Comparison of ENCODE assay signal across 9 mouse cellular contexts in the genomic region with DNA sequence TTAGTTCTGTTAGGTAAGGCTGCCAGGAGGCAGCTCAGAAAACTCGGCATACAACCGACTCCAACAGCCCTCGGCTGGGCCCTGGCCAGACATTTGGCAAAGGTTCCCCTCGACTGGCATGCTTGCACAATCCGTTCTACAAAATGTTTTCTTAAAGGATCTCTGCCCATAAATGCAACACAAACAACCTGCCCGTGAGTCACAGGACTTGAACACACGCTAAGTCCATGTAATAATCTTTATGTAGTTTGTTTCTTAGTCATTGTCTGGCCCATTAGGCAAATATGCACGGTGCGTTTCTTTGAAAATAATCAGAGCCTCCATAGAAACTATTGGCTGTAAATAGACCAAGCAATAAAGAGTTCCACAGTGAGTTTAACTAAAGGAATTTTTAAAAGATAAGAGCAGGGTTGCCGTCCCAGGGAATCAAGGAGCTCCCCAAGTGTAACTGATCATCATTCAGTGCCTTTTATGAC. TPM values are rescaled to one million over a fixed set of nuclear protein-coding genes. Genes with fewer than 3 reads are reported as not detected.
A peak's percentile ranks its signal among the peaks of the same experiment; 100 is the strongest.
DNase-seq lines count a peak whose midpoint lies in the region; ATAC-seq and TF ChIP-seq lines count a peak whose summit lies in the region.
"Had no signal": no experiment of that assay in that cellular context is flagged by ENCODE, and none has a peak within 500 bp of the region (broad histone marks: within the 10 kb centered on the region; RNA-seq: fewer than 3 reads in every experiment).

No protein-coding gene starts in this region.

- H3K9me3 ChIP-seq in forebrain, embryonic 15.5 days, result no peaks in the 10 kb centered on the region
- H3K9me3 ChIP-seq in forebrain, embryonic 12.5 days, result no peaks in the 10 kb centered on the region
- no peaks in the 10 kb centered on the region for H3K9me3 ChIP-seq in intestine, embryonic 16.5 days (ENCODE audit: control insufficient read depth, low read length)

- no peaks in the 10 kb centered on the region for H3K27me3 ChIP-seq in forebrain, embryonic 15.5 days
- no peaks in the 10 kb centered on the region for H3K27me3 ChIP-seq in forebrain, embryonic 12.5 days
- H3K27me3 ChIP-seq in intestine, embryonic 16.5 days (replicated peaks; ENCODE audit: control insufficient read depth, insufficient read depth, low read length), result no peaks in the 10 kb centered on the region
- H3K27me3 ChIP-seq in thymus, adult 2 months (ENCODE audit: control insufficient read depth, insufficient read depth, low read length), result no peaks in the 10 kb centered on the region
- H3K27me3 ChIP-seq: CH12.LX had no signal

- no peak overlapping the region for H3K4me2 ChIP-seq in forebrain, embryonic 15.5 days (replicated peaks)
- no peak overlapping the region for H3K4me2 ChIP-seq in forebrain, embryonic 12.5 days
- peak overlapping the region; percentile 4; the same call in 1 of the 2 replicates for H3K4me2 ChIP-seq in intestine, embryonic 16.5 days (ENCODE audit: low read depth, low read length)

- H3K4me3 ChIP-seq in forebrain, embryonic 15.5 days, result no peak overlapping the region
- no peak overlapping the region for H3K4me3 ChIP-seq in forebrain, embryonic 12.5 days (replicated peaks)
- no peak overlapping the region for H3K4me3 ChIP-seq in intestine, embryonic 16.5 days (ENCODE audit: low read length)
- no peak overlapping the region for H3K4me3 ChIP-seq in thymus, adult 2 months (ENCODE audit: control insufficient read depth, insufficient read depth, low read length)

- H3K9ac ChIP-seq in forebrain, embryonic 15.5 days (replicated peaks), result no peak overlapping the region
- H3K9ac ChIP-seq in forebrain, embryonic 12.5 days, result no peak overlapping the region
- H3K9ac ChIP-seq in intestine, embryonic 16.5 days (ENCODE audit: low read depth, low read length), result no peak overlapping the region

- TF ChIP-seq CTCF in thymus, adult 2 months (IDR thresholded peaks at IDR 0.05; ENCODE audit: borderline replicate concordance, control insufficient read depth, extremely low read depth, insufficient read depth, low read length, poor library complexity), result no peak

- ATAC-seq in forebrain, embryonic 15.5 days (replicated peaks), result 0 out of 2 replicates have a peak, but pooled peaks have one; percentile 53
- no peak for ATAC-seq in forebrain, embryonic 12.5 days (ENCODE audit: low FRiP score)
- ATAC-seq in intestine, embryonic 16.5 days, result peak; percentile 87

- no peak for TF ChIP-seq POLR2A in thymus, adult 2 months (IDR thresholded peaks at IDR 0.05; ENCODE audit: control insufficient read depth, extremely low read depth, insufficient read depth, low read length, poor library complexity)

- WGBS in forebrain, embryonic 15.5 days, result 43% methylated on average over 10 of the region's 10 CpGs
- WGBS in forebrain, embryonic 12.5 days, result 79% methylated on average over 10 of the region's 10 CpGs
- WGBS in intestine, embryonic 16.5 days, result 47% methylated on average over 10 of the region's 10 CpGs
- 90% methylated on average over 10 of the region's 10 CpGs for WGBS in thymus, adult 2 months

- H3K27ac ChIP-seq in forebrain, embryonic 15.5 days (replicated peaks), result no peak overlapping the region
- H3K27ac ChIP-seq in forebrain, embryonic 12.5 days, result no peak overlapping the region
- H3K27ac ChIP-seq in intestine, embryonic 16.5 days (ENCODE audit: low read length), result peak overlapping the region; percentile 87
- H3K27ac ChIP-seq in thymus, adult 2 months (ENCODE audit: control insufficient read depth, insufficient read depth, low read length), result no peak overlapping the region

- no peaks in the 10 kb centered on the region for H3K4me1 ChIP-seq in forebrain, embryonic 15.5 days
- no peaks in the 10 kb centered on the region for H3K4me1 ChIP-seq in forebrain, embryonic 12.5 days
- H3K4me1 ChIP-seq in intestine, embryonic 16.5 days (ENCODE audit: control insufficient read depth, insufficient read depth, low read length), result 0 out of 2 replicates have a peak, but pooled peaks cover 6% of the 10 kb centered on the region
- no peaks in the 10 kb centered on the region for H3K4me1 ChIP-seq in thymus, adult 2 months (replicated peaks; ENCODE audit: control insufficient read depth, insufficient read depth, low read length)

- DNase-seq in urinary bladder, adult 18-20 months (ENCODE audit: low spot score in 2 of 2), result peak; percentile 51 to 82
- DNase-seq in urinary bladder, postnatal 10 days (ENCODE audit: low spot score), result no peak
- DNase-seq in ovary, postnatal 10 days (ENCODE audit: low spot score), result peak; percentile 15
- no peak for DNase-seq in c-Kit-positive CD71-positive TER-119-positive erythroid progenitor cells, embryonic 14.5 days (ENCODE audit: low spot score)
- DNase-seq in thymus, adult 2 months, result no peak

- H3K36me3 ChIP-seq in forebrain, embryonic 15.5 days, result no peaks in the 10 kb centered on the region
- no peaks in the 10 kb centered on the region for H3K36me3 ChIP-seq in forebrain, embryonic 12.5 days (replicated peaks)
- H3K36me3 ChIP-seq in intestine, embryonic 16.5 days (ENCODE audit: control insufficient read depth, insufficient read depth, low read length), result no peaks in the 10 kb centered on the region
- no peaks in the 10 kb centered on the region for H3K36me3 ChIP-seq in thymus, adult 2 months (ENCODE audit: control insufficient read depth, insufficient read depth, low read length)

RNA-seq across cellular contexts. Expression of a gene that starts 37.5 kb away (rescaled TPM):
- 2.4 and 2.6 TPM in 2 replicates for polyA plus RNA-seq in forebrain, embryonic 15.5 days (2015; fragmentation: Nextera tagmentation; extraction: Ambion mirVana)
- polyA plus RNA-seq in forebrain, embryonic 12.5 days (2016; fragmentation: Nextera tagmentation; extraction: Ambion mirVana), result 1.6 and 2.0 TPM in 2 replicates
- 1.2 and 1.8 TPM in 2 replicates for polyA plus RNA-seq in intestine, embryonic 16.5 days (2015; fragmentation: Nextera tagmentation; extraction: Ambion mirVana)
- polyA plus RNA-seq in thymus, adult 2 months (2012; rRNA removed), result 1.8 and 2.1 TPM in 2 replicates

RNA-seq across cellular contexts. Expression of a gene that starts 40.7 kb away (rescaled TPM):
- polyA plus RNA-seq in forebrain, embryonic 15.5 days (2015; fragmentation: Nextera tagmentation; extraction: Ambion mirVana), result not detected in 2 replicates
- not detected in 2 replicates for polyA plus RNA-seq in forebrain, embryonic 12.5 days (2016; fragmentation: Nextera tagmentation; extraction: Ambion mirVana)
- polyA plus RNA-seq in intestine, embryonic 16.5 days (2015; fragmentation: Nextera tagmentation; extraction: Ambion mirVana), result not detected in 2 replicates
- 0.13 and 0.19 TPM in 2 replicates for polyA plus RNA-seq in thymus, adult 2 months (2012; rRNA removed)

Comparison
In these comparisons a context has a peak if more than half of its experiments do, and no peak if none do; other contexts are left out.
1. DNase-seq: peak in urinary bladder, adult 18-20 months (2 of 2) and ovary, postnatal 10 days (single experiment); none in urinary bladder, postnatal 10 days (single experiment), c-Kit-positive CD71-positive TER-119-positive erythroid progenitor cells, embryonic 14.5 days (single experiment) and thymus, adult 2 months (single experiment).